Mouse (Mus musculus) macrophage (primary cell): ENCODE results near the gene Sec14l3. TPM values are rescaled to one million over a fixed set of nuclear protein-coding genes. Genes with fewer than 3 reads are reported as not detected.

Experiments
- H3K27ac ChIP-seq: fragments of 350-480 bp; formaldehyde crosslinking; 2 replicates; pipeline ENCODE4 v1.9.0; 2021
- H3K36me3 ChIP-seq: fragments of 350-480 bp; formaldehyde crosslinking; 2 replicates; pipeline ENCODE4 v1.9.0; 2021; ENCODE audit errors: inconsistent target
- H3K4me3 ChIP-seq: fragments of 350-480 bp; formaldehyde crosslinking; 2 replicates; pipeline ENCODE4 v1.9.0; 2021; ENCODE audit errors: inconsistent target
- H3K79me2 ChIP-seq: fragments of 350-480 bp; formaldehyde crosslinking; 2 replicates; pipeline ENCODE4 v1.9.0; 2021; ENCODE audit errors: inconsistent target
- WGBS: methylation state at CpG from one replicate; pipeline ENCODE4 v1.1.7; 2026; ENCODE audit warnings: inconsistent platforms; ENCODE audit not compliant: missing documents; 5-methylcytosine and 5-hydroxymethylcytosine counted together
- polyA plus RNA-seq: library from polyadenylated mRNA; stranded (reverse); fragments of 250-400 nt; gene quantifications from 3 replicates; pipeline ENCODE4 v1.2.4, GENCODE M21; 2018; ENCODE audit warnings: inconsistent platforms

Gene Sec14l3
- polyA plus RNA-seq, 1 experiment from 2014 or later: not detected

DNA sequence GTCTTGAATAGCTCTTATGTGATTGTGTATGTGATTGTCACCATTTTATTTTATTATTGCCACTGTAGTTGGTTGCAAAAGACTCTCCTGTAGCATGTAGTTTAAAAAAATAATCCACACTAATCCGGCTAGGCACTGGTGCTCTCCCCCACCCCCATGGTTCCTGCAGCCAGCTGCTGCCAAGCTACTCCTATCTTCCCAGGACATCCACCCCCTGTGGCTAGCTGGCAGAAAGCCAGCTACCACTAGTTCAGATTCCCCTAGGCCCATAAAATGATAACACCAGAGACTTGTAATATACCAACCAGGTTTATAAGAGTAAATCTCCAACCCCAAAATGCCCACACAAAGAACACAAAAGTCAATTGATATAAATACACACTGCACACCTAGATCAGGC is 21.6 kb downstream of the Sec14l3 start:
- Histone ChIP-seq H3K36me3 (no peaks in the 10 kb centered on the region), H3K27ac (no peak overlapping the region), H3K79me2 (no peaks in the 10 kb centered on the region), H3K4me3 (no peak overlapping the region)
- WGBS: 100% methylated on average over 1 of the region's 1 CpGs

DNA sequence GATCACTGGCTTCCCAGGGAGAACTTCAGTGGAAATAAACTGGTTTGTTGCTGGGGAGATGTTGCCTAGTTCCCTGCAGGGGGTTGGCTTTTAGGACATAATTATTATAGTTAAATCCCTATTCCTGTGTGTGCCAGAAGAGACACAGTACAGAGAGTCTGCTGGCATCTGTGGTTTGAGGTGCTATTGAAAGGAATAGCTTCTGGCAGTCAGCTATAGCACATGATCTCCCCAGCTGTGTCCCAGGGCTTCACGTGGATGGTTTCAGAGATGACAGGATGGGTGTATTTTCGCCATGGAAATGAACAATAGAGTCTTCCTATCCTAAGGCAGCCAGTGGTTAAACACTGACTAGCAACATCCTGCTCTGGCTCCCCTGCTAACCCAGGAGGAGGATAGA is 22.6 kb downstream of the Sec14l3 start:
- no peaks in the 10 kb centered on the region for H3K36me3 ChIP-seq
- 77% methylated on average over 2 of the region's 2 CpGs for WGBS

DNA sequence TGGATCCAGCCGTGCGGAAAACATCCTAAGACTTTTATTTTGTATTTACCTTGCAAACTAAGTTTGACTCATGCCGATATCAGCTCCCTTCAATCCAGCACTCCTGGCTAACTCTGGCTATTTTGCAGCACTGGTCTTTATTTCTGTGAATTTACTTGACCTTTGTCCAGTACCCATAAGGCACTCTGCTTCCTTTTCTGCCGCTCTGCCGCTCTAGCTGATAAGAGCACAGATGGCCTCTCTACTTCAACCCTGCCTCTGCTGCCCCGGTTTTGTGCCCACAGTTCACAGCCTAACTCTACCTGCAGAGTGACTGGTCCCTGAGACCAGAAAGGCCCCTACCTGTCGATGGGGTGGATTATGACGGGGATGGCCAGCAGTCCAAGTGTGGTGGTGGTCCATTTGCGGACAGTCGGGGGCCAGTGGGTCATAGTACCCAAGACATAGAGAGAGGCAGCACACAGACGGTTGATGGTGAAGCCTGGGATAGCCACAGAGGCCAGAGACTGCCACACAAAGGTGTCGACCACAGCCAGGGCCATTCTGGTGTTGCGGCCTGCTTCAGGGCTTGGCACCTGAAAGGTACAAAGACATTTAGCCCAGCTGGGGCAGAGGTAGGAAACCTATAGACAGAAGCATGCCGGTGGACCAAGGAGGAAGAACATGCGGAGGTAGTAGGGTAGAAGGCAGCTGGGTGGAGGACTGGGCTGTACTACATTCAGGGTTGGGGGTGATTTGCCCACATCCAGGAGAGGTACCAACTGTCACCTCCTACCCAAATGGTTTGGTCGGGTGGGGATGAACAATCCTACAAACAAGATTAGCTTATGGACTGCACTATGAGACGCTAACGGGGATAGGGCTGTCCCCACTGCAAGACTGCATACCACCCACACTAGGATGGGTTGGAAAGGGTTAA is 29.1 kb downstream of the Sec14l3 start:
- H3K36me3 ChIP-seq: no peaks in the 10 kb centered on the region
- H3K4me3 ChIP-seq: no peak overlapping the region
- no peaks in the 10 kb centered on the region for H3K79me2 ChIP-seq
- WGBS: 92% methylated on average over 18 of the region's 18 CpGs
- no peak overlapping the region for H3K27ac ChIP-seq

More for the DNA sequence above, 22.6 kb downstream of the Sec14l3 start:
- no peaks in the 10 kb centered on the region for H3K79me2 ChIP-seq
- H3K27ac ChIP-seq: no peak overlapping the region
- H3K4me3 ChIP-seq: no peak overlapping the region

DNA sequence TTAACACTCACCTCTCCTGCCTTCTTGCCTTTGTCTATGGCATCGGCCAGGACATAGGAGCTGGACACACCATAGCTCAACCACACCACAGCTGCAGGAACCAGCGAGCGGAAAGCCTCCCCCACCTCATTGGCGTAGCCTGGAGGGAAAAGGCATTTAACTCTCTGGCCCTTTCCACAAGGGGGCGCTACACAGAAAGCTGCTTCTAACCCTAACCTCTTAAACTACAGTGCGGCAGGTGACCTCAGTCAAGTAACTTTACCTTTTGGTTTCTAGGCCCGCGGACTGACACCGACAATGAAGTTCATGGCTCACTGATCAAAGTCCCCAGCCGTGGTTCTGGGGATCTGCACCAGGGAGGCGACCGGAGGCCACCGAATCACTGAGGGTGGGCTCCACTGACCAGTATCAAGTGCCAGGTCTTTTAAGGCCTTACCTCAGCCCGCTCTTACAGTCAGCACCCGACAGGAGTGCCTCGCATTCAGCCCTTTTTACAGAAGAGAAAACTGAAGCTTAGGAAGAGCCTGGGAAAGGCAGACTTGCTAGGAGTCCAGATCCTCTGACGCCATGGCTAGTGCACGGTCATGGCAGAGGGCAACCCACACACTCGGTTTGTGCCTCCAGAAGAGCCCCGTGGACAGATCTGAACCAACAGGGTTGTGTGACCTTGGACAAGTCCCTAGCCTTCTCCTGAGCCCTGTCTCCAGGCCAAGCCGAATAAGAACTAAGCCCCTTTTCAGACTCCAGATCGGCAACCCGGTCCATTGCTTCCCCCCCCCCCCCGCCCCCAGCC is 29.9 kb downstream of the Sec14l3 start:
- Histone ChIP-seq H3K4me3 (peak overlapping the region; percentile 34), H3K36me3 (no peaks in the 10 kb centered on the region), H3K27ac (no peak overlapping the region), H3K79me2 (no peaks in the 10 kb centered on the region)
- WGBS: 12% methylated on average over 23 of the region's 24 CpGs

DNA sequence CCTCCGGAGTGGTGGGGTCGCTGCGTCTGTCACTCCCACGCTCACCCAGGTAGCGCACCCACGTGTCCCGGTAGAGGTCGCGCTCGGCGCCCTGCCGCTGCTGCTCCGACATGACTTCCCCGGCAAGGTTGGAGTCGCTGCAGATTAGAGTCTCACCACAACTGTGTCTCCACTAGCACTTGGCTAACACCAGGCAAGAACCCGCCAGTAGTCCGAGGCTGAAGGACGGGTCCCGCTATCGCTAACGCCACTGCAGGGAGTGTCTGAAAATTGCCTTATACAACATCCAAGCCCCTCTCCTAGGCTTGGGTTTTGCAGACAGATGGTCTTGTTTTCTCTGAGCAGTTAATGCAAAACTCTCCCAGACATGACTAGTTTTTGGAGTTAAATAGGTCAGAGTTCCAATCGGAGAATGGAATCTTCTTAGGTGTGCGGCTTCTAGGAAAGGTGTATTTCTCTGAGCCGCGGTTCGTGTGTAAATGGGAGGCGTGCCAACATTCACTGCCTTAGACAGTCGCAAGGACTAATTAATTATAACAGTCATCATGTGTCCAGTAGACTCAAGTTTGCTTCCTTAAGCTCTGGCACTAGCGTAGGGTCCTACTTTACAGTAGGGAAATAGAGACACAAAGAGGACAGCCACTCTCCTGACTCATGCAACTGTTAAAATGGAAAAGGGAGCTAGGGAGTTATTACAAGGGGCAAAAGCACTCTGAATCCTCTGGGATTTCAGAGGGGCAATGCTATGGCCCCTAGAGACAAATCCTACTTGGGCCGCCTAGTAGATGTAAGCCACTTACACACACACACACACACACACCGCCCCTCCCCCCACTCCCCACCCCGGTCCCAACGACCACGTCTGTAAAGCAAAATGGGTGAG is 30.8 kb downstream of the Sec14l3 start, which contains the start of gene Mtfp1:
Gene Mtfp1, minus strand, starts transcription at position 275 of the 883 bp plus-strand sequence.
- H3K4me3 ChIP-seq: peak within 1 kb of the TSS; percentile 58
- H3K79me2 ChIP-seq: no peaks in the 10 kb centered on the region
- H3K27ac ChIP-seq: peak within 1 kb of the TSS; percentile 57
- no peaks in the 10 kb centered on the region for H3K36me3 ChIP-seq
- 17% methylated on average over 23 of the region's 34 CpGs for WGBS

DNA sequence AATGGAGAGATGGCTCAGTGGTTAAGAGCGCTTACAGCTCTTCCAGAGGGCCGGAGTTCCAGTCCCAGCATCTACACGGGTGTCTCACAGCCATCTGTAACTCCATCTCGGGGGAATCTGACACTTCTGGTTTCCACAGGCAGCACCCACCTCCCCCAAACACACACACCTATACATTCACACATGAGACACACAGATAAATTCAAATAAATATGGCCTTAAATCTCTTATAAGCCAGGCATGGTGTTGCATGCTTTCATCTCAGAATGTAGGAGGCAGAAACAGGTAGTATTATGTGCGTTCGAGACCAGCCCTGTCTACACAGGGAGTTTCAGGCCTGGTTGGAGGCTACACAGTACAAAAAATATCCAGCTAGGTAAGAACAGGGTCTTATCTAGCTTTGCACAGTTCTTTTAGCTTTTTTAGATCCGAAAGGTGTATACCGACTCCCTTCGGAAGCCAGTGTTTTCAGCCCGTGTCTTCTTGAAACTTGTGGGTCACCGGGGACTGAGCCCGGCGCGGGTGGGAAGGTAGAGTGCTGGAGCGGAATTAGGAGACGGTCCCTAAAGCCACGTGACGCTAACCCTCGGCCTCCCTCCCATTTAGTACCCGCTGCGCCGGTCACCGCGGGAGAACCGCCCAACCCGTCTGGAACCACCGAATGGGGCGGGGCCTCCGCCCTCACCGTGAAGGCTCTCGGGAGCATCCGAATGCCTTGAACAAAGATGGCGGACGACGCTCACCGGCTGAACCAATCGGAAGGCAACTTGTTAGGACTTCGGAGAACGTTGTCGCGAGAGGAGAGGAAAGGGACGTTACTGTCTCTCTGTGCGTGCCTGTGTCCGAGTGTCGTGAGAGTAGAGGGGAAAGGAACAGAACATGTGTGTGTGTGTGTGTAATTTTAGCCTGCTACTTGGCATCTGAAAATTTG is 31.7 kb downstream of the Sec14l3 start:
- WGBS: 6% methylated on average over 45 of the region's 45 CpGs
- Histone ChIP-seq H3K4me3 (peak overlapping the region; percentile 58), H3K27ac (peak overlapping the region; percentile 57), H3K36me3 (no peaks in the 10 kb centered on the region), H3K79me2 (no peaks in the 10 kb centered on the region)

DNA sequence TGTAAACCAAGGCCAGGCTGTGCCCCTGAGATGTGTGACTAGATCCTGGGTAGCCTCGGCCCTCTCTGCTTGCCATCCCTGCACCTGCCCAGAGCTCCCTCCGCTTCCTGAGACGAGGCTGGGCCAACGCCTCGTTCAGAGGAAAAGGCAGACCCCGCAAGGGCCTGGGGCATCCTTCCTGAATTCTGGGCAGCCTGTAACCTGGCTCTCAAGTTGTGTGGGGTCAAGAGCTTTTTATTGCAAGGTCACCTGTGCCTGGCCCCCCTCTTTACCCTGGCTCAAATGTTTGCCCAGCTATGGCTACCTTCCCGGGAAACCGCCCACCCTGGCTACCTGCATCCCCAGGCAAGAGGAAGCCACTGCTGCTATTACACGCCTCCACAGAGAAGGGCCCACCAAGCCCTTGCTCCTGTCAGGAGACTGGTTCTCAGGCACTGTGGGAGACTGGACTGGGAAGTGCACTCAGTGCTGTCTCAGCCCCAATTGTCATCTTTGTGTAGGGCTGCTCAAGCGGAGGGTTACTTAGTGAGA is 32.5 kb downstream of the Sec14l3 start:
- 30% methylated on average over 10 of the region's 10 CpGs for WGBS

DNA sequence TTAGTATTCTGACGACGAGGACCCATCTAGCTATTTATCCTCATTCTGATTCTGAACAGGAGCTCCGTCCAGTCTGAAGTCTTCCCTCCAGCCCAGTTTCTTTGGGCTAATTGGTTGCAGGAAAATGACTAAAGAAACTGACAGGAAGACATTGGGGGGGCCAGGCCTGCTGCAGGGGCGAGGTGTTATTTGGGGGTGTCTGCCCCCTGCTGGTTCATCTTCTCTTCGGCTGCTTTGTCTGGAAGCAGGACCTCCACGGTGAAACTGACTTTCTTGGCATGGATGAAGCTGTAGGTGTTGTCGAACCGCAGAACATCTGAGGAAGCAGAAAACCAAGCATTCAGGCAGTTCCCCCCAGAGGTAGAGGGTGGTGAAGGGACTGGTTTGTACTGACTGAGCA is 33.5 kb downstream of the Sec14l3 start:
- H3K36me3 ChIP-seq: no peaks in the 10 kb centered on the region
- 57% methylated on average over 7 of the region's 8 CpGs for WGBS
- no peak overlapping the region for H3K4me3 ChIP-seq
- H3K79me2 ChIP-seq: no peaks in the 10 kb centered on the region
- no peak overlapping the region for H3K27ac ChIP-seq

More for the DNA sequence above, 32.5 kb downstream of the Sec14l3 start:
- H3K27ac ChIP-seq: peak overlapping the region; percentile 57
- H3K79me2 ChIP-seq: no peaks in the 10 kb centered on the region
- H3K36me3 ChIP-seq: no peaks in the 10 kb centered on the region
- peak overlapping the region; percentile 58 for H3K4me3 ChIP-seq

DNA sequence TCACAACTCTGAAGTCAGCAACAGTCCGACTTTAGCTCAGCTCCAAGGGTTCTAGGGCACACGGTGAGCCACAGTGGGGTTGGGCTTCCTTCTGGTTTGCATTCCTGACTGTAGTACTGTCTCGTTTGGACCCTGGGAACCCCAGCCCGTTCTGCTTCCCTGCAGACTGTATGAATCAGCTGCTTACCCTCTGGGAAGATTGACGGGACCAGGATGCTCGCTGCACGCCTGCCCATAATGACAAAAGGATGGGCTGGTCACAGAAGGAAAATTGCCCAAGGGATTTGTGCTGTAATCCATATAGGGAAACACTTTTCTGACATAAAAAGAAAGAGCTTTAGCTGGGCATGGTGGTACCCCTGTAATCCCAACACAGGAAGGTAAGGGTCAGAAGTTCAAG is 34.2 kb downstream of the Sec14l3 start:
- 97% methylated on average over 7 of the region's 7 CpGs for WGBS
- H3K79me2 ChIP-seq: no peaks in the 10 kb centered on the region
- H3K4me3 ChIP-seq: no peak overlapping the region
- no peaks in the 10 kb centered on the region for H3K36me3 ChIP-seq
- no peak overlapping the region for H3K27ac ChIP-seq

DNA sequence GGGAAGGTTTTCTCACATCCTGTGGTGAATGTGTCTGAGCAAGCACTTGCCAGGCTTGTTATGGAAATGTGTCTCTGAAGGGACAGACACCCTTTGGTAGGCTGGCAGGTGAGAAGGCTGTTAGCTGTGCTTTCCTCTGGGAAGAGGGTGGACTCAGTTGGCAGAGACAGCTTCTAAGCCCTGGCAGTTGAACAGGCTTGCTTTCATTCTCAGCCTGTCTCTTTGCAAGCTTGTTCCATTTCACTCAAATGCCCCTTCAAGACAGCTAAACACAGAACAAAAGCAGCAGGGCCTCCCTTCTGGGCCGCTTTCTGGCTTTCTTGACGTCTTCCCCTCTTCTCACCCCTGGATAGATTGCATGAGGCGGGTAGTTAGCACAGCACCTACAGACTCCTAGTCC is 34.8 kb downstream of the Sec14l3 start:
- H3K4me3 ChIP-seq: no peak overlapping the region
- WGBS: 88% methylated on average over 3 of the region's 3 CpGs
- no peaks in the 10 kb centered on the region for H3K79me2 ChIP-seq
- H3K36me3 ChIP-seq: no peaks in the 10 kb centered on the region
- H3K27ac ChIP-seq: no peak overlapping the region

DNA sequence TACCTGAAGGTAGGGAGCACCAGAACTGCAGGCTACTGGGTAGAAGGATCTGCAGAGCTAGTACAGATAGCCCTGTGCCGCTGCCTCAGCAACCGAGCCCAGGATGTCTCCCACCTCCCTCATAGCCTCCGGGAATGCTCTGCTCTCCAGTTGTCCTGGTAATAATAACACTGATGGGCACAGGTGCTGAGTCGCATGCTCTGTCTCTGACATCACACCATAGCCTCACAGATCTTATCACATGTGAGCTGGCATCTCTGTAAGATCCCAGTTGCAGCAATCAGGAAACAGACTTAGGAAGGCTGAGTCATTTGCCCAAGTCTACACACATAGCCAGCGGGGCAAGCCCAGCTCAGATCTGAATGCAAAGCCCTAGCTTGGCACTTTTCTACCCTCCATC is 37.2 kb downstream of the Sec14l3 start:
- 64% methylated on average over 5 of the region's 5 CpGs for WGBS
- no peak overlapping the region for H3K4me3 ChIP-seq
- H3K27ac ChIP-seq: no peak overlapping the region
- no peaks in the 10 kb centered on the region for H3K79me2 ChIP-seq
- H3K36me3 ChIP-seq: no peaks in the 10 kb centered on the region

DNA sequence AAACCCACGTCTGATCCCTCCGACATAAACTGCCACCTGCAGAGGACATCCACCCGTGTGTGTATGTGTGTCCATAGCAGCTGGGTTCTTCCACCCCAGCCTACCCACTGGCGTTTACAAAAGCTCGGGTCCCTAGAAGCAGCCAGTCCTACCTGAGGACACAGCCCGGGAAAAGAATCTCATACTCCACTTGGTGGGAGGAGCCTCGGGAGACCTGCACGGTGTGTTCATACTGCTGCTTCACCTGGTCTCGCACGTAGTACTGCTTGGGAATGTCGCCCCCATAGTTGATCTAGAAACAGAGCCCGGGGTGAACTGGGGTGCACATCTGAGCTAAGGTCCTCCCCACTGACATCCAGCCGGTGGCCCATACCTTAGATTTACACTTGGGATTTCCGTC is 38.9 kb downstream of the Sec14l3 start:
- H3K4me3 ChIP-seq: no peak overlapping the region
- no peaks in the 10 kb centered on the region for H3K79me2 ChIP-seq
- 97% methylated on average over 14 of the region's 14 CpGs for WGBS
- H3K36me3 ChIP-seq: no peaks in the 10 kb centered on the region
- no peak overlapping the region for H3K27ac ChIP-seq

DNA sequence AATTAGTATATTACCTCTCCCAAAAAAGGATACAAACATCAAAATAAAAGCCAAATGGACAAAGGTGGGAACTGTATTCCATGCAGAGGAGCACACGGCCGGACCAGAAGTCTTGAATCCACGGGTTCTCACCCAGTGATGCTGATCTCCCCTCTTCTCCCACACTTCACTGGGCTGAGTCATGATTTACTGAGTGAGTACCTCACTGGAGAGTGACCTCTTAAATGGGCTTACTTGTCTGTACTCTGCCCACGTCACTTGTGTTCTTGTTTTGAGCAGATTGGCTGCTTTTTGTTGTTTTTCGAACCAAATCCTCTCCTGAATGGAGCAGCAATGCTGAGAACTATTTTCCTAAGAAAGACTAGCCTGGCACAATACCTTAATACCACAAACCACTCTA is 40.3 kb downstream of the Sec14l3 start:
- Histone ChIP-seq H3K36me3 (no peaks in the 10 kb centered on the region), H3K79me2 (no peaks in the 10 kb centered on the region), H3K27ac (no peak overlapping the region), H3K4me3 (no peak overlapping the region)
- WGBS: 87% methylated on average over 5 of the region's 5 CpGs
